Mouse (Mus musculus): ENCODE measurements around the gene Il18.

Gene Il18

DNA sequence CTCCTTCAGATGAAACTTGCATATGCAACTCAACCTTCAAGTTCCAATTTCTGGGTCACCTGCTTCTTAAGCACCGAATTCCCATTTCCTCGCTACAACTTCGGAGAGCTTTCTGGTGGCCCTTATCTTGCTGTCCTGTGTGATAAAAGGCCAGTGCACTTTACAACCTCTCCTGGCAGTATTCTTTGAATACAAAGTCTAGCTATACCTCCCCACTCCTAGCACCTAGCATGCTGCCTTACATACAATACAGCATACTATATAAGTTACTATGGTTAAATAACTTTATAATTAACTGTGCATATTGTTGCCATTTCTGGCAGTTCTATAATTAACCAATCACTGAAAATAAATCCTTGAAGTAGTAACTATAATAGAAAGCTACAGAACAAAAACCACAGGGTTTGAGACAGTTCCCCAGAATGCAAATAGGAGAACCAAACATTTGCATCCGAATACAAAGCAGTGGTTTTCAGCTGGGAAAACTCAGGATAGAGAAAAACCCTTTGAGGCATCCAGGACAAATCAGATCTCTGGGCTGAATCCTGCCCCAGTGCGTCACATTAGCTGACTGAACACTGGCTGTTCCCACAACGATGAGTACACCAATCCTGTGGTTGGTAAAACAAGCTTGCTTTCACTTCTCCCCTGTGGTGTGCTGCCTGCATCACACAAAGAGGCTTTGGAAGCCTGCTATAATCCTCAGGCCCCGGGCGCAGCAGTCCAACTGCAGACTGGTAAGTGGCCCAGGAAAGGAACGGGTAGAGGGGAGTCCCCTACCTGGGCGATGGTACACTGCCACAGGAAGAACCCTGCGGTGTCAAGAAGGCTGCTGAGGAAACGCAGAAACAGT lies at the start of gene Il18:
Gene Il18, plus strand, starts transcription at position 587 of the 853 bp plus-strand sequence.
- DNase-seq = peak; percentile 58

DNA sequence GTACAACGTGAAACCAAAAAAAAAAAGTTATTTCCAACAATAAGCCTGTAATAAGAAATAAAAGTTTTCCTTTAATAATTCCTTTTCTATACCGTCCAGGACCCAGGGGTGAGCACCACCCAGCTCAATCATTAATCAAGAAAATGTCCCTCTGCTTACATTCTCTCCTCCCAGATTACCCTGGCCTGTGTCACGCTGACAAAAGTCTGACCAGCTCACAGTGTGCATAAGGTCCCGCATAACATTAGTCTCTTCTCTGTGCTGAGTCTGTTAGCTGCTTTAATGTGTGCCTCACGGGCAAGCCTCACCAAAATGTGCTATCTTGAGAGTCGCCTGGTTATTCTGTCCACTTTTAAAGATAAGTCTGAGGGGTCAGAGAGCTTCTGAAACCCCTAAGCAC lies 49.2 kb upstream of the Il18 start:
- no peak for DNase-seq

DNA sequence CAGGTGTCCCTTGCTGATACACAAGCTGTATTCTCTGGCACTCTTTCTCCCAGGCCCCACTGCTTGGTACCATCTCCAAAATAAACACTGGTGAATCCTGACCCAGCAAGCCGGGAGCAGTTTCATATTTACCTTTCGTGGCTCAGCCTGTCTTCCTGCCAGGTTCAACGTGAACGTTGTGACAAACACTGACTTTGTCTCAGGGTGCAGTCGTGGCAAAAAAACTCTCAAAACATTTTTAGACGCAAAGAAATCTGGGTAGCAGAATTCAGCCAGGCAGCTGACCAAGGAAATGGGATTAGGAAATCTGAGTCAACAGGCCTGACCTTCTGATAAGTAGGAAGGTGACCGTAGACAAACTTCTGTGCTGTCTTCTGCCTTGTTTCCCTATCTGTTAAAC lies 47.1 kb upstream of the Il18 start:
- no peak for DNase-seq

DNA sequence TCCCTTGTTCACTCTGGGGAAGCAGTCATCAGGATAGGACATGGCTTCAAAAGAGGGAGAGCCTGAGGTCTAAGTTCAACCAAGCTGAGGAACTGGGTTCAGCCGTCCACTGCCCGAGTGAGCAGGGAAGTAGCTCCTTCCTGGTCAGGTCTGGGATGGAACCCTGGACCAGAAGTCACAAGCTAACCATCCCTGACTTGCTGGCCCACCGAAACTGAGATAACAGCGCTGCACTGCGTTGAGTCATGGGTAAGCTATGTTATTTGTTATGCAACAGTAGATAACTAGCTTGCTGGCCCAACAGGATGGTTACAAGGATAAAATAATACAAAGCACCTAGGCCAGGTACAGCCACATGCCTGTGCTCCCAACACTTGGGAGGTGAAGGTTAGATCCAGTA lies 39.2 kb upstream of the Il18 start:
- DNase-seq = no peak

DNA sequence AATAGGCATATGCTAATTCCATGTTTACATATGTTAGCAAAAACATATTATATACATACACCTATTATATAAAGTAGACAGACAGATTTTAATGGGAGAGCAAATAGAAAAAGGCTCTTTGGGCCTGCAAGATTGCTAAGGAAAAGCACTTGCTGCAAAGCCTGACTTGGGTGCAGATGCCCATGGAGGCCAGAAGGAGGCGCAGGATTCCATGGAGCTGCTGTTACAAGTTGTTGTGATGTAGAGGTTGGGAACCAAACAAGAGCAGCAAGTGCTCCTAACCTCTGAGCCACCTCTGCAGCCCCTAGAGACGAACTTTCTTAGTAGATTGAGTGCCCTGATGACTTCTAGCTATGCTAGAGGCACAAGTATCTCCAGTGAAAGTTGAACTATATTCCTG lies 35.8 kb upstream of the Il18 start:
- DNase-seq = no peak

DNA sequence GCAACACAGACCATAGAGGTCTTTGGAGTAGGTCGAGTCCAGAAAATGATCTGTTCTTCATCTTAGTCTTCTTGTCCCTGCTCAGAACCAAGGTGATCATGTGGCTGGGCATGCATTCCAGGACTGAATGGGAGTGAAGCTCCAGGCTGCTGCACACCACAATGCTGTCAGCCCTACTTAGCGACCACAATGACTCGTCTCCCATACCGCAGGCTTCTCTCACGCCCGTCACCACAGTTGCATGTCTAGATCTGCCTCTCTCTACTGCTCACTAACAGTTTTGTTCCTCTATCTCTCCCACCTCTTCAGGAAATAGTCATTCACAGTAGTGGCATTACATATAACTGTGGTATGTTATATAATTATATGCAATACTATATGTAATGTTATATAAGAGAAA lies 33.9 kb upstream of the Il18 start:
- no peak for DNase-seq

DNA sequence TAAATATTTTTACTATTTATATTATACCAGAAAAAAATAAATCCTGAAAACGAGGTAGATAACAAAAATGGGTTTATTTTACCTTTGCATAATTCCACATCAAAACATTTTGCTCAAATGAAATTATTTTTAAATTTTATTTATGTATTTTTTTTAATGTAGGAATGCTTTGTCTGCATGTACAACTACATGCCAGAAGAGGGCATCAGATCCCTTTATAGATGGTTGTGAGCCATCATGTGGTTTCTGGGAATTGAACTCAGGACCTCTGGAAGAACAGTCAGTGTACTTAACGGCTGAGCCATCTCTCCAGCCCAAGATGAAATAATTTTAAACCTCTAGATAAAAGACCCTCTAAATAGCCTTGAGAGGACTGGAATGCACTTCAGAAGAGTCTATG lies 33.1 kb upstream of the Il18 start:
- DNase-seq = no peak

DNA sequence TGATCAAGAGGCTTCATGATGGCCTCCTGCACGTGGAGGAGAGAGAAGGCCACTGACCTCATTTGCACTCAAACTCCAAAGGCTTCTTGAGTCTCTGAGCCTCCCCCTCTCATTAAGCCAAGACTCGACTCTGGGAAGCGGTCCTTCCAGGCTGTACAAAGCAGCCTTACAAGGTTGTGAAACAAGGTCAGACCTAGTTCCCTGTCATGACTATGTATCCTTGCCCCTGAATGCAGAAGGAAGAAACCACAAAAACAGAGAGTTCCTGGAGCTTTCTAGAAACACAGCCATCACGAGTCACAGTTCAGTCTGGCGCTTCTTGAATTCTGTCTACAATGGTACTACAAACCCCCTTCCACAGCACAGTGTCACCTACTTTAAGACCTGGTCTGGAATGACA lies 32.1 kb upstream of the Il18 start:
- DNase-seq = no peak

DNA sequence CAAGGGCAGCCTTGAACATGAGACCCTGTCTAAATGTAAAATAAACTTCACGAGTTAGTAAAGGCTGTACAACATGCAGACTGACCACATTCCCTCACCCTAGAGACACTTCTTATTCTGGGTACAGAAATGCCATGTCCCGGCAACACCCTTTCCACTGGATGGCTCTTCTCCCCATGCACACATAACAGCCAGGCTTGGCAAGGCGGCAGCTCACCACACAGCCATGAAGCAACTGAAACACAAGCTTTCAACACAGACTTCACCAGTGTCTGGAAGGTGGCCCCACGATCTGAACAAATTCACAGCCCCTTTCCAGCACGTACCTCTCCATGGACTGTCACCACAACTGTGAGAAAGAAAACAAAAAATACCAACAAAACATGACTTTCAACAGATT lies 29.7 kb upstream of the Il18 start:
- no peak for DNase-seq

DNA sequence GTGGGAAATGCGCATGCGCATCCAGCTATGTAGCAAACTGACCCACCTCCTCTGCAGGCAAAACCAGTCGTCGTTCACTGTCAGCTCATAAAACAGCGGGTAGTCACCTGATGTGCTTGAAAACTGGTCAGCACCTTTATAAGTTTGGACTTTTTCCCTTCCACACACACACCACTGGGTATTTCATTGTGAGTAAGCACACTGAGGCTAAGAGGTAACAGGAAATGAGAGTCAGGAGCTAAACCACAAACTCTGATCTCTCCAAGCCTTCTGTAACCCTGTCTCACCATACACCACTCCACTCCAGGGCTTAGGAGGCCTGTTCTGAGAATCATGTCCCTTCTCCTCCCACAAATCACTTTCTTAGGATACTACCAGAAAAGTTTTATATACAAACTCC lies 29.0 kb upstream of the Il18 start:
- no peak for DNase-seq

DNA sequence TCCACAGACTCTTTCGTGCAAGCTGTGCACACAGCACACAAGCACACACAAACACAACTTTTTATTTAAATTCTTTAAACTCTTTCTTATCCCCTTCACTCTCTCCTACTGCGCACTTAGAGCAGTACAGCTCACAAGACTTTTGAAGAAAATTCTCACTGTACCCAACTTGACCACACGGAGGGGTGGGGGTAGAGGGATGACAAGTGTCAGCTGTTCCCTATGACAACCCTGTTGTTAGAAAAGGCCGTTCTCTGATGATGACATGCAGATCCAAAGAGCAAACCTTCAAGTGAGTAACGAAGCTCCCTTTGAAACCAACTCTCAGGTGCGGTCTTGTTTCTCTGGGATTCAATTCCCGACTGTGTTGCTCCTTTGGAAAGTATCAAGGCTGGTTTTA lies 26.8 kb upstream of the Il18 start:
- no peak for DNase-seq

DNA sequence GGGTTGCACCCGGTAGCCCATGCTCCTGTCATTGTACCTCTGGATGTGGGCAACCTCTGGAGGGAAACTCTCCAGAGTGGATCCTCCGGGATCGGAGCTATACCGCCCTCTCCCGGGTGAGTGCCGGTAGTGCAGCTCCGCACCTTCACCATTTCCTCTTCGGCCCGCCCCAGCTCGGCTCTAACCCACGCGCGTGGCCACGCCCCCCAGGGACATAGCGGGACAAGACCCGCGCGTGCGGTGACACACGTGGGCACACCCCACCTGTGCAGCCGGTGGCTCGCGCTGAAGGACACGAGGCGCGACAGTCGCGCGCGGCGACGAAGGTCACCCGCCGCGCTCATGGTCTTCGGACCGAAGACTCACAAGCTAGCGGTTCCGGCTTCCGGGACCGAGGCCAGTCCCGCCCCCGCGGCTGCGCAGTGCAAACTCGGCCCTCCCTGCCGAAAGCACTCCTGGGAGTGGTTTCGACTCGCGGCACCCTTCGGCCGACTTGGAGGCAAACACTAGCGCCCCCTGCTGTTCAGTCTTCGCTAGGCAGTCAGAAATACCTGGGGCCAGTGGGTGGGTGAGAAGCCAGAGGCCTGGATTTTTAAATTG lies 26.2 kb upstream of the Il18 start, which contains the start of gene Pts:
Gene Pts, minus strand, starts transcription at position 432 of the 600 bp plus-strand sequence.
- peak; percentile 98 for DNase-seq

DNA sequence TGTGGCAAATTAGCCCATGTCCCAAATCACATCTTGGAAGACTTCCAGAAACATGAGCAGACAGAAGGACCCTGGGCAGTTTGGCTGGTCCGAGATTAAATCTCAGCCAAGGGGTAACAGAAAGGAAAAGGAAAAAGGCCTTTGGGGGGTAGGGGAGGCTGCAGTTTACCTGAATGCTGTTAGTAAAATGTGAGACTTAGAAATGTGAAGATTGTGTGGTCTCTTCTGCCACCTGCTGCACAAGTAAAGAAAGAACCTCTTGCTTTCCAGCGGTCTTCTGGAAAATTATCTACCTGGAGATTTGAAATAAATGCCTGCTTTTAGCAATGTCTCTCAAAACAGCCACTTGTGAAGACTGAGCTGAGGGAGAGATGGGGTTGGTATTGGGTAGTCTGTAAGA lies 23.7 kb upstream of the Il18 start:
- peak; percentile 38 for DNase-seq

DNA sequence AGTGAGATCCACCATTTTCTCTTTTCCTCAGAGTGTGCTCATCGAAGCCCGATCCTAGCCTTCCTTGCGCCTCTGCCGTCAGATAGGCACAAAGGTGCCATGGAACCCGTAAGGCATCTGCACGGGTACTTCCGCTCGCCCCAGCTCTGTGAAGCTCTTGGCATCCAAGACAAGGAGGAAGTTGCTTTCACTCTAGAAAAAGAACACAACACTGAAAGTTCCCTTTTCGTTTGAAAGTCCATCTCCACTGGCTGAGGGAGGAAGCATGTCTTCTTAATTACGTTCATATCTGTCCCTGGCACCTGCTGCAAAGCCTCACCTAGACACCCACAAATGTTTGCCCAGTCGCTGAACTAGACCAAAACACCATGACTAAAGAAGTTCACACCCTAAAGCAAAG lies 21.3 kb upstream of the Il18 start:
- peak; percentile 32 for DNase-seq

DNA sequence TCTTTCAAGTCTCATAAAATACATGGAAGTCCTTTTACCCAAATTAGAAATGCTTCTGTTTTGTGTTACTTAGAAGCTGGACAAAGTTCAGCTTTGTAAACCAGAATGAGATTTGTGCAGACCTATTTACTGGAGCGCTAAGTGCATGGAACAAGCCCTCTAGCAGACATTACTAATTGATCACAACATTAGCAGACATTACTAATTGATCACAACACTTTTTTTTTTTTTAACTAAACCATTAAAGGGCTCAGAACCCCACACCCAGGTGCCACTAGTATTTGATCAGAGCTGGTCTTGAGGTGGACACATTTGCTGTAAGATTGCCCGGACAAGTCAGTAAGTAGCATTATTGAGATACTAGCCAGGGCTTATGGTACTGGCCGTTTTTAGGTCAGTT lies 20.8 kb upstream of the Il18 start:
- DNase-seq = no peak

DNA sequence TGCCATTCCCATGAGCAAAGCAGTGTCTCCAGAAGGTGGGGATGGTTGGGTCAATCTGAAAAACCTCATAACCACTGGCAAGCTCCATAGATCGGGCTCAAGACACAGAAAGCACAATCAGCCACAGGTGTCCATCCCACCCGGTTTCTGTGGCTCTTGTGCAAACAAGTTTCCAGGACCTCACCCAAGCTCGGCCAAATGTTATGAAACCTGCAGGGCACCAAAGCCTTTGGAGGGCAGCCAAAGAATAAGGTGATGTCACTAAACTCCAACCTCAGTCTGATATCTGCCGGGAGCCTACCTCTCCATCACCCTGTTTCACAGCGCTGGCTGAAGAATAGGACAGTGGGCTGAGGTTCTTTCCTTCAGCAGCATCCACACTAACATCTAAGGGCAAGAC lies 18.7 kb upstream of the Il18 start:
- no peak for DNase-seq

DNA sequence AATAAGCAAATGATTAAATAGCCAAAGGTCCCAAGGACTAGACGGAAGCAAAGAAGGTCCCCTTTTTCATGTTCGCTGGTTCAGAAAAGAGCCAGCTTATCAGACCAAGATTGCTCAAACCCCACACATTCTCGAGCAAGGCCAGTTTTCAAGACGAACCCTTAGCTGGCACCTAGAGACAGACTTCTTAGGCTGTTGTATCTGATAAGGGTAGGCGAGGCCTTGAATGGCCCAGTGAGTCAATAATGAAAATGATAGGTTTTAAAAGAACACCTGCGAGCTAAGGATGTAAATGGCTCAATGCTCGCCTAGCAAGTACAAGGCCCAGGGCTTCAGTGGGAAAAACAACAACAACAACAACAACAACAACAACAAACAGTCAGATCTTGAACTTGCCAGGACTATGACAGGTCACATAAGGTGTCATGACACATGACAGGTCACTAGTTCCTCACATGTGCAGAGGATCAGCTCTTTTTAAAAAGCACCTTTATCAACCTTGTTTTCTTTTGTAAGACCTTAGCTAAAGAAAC lies 18.0 kb upstream of the Il18 start:
- DNase-seq = no peak

DNA sequence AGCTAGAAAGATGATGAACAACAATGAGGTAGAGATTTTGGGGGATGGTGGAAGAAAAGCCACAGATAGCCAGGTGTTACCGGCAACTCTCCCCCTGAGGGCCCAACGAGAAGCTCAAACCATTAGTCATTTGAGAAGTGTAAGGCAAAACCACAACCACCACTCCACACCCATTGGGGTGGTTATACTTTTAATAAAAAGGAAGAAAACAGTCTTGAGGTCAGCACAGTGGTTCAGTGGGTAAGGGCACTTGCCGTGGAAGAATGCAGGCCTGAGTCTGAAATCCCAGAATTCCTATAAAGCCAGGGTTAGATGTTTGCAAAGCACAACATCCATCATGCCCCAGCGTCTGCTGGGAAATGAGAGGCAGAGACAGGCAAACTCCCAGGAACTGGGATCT lies 17.3 kb upstream of the Il18 start:
- DNase-seq = no peak

DNA sequence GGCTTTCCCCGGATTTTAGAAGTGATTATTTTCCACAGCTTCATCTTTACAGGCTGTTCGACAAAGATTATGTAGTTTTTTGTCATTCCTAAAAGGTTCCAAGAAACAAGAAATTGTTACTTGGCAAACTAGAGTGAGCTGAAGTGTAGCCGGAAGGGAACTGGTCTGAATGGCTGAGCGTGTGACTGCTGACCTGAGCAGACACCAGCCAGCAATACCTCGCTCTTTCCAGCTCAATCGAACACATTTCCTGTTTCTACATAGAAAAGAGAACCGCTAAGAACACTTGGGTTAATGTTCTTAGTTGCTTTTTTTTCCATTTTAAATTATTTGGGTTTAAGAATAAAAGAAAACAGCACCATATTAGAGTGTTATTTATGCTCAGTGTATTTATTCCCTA lies 14.5 kb upstream of the Il18 start:
- no peak for DNase-seq

DNA sequence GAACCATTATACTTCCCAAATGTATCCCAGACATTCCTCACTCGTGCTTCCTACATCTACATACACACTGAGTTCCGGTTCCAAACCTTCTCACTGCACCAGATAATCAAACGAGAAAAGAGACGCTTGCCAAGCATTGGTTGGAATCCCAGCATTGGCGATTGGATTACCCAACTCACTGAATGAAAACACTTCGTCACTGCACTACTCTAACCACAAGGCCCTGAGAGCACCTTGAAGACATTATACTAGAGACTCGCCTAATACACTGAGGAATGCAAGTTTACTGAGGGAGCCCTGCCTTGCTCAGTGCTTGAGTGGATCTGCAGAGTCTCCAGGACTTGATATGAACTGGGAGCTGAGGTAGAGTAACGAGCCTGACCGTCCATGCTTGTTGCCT lies 12.2 kb upstream of the Il18 start:
- no peak for DNase-seq

DNA sequence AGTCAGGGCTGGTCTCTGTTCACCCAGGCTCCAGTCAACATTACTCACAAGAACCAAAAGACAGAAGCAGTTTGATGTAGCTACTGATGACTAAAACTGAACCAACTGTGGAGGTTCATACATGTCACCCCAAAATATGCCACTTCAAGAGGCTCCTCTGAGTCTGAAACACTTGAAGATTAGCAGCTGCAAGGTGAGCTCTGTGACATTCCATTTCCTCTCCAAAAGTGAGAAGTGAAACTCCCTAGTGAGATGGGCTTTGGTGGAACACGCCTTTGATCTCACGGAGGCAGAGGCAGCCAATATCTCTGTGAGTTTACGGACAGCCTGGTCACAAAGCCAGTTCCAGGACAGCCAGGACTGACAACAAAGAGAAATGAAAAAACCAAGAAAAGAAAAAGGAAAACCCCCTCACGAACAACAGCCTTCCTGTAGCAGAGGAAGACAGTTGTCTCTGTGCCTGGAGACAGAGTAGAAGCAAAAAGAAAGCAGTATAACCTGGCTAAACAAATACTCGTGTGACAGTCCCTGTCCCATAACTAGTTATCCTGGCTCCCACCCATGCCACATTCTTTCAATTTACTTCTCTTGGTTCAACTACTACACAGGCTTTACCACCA lies 6.7 kb upstream of the Il18 start:
- no peak for DNase-seq

DNA sequence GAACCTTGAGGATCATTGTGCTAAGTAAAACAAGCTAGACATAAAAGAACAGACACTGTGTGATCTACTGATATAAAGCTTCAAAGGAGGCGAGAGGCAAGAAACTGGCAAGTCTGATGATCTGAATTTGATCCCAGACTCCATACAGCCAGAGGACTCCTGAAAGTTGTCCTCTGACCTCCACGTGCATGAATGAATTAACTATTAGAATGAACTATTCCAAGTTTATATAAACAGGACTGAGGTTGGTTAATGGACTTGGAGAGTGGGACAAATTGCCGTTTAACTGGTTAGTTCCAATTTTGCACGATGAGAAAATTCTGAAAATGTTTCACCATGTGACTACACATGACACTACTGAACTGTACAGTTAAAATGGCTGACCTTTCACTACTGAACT lies 5.7 kb upstream of the Il18 start:
- DNase-seq = no peak

DNA sequence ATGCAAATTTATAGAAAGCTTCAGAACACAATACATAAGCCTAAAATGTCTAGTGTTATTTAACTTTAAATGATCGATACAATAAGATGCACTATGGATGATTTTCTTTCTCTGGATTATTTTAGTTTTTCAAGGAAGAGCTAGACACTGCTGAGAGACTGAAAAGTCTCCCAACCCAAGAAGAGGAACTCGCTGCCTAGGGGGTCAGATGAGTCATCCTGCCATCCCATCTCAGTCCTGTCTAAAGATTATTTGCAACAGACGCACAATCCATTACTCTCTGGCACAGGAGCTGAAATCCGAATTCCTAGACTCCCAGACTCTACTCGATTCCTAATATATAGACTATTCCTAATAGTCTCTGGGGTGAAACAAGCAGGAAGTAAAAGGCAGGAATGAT lies 2.4 kb upstream of the Il18 start:
- DNase-seq = no peak

DNA sequence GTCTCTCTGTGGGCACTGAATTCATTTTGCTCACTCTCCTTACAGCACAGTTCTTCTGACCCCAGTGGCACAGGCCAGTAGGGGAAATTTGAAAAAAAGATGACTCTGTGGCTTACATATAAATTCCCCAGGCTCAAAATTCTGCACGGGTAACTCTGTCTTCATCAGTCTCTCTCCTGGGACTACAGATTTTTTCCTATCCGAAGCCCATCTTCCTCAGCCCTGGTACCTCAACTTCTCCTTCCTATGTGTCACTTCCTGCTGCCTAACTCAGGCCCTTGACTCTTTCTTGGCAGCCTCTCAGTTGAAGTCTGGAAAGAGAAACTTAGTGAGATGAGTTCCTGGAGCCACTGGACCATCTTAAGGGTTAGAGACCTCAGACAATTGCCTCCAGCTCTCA lies 1.1 kb upstream of the Il18 start:
- no peak for DNase-seq
